Mouse (Mus musculus) layer of hippocampus, postnatal 14 days (tissue): ENCODE measurements around the gene Olfr464. TPM values are rescaled to one million over a fixed set of nuclear protein-coding genes. Genes with fewer than 3 reads are reported as not detected.
"Not testable (repeated sequence)": the region's sequence is repeated elsewhere in the genome, so short reads cannot be mapped to it uniquely, and the experiment has no call there.

Experiments
- DNase-seq, 2 experiments: peaks; one replicate each; pipeline ENCODE4 v3.0.0; 2021 to 2022; ENCODE audit warnings: low spot score in 2 of 2, mixed read lengths in 1 of 2
- total RNA-seq, 2 experiments: library from RNA; stranded (reverse); gene quantifications; 2 replicates each; pipeline ENCODE4 v1.2.3; 2021

Gene Olfr464
- total RNA-seq, 2 experiments from 2014 or later = not detected

- no peak for DNase-seq
Observed at GRCm38 (mm10) chr11:87870096-87870495, 50.7 kb downstream of the Olfr464 start.

- not testable (repeated sequence) for DNase-seq
Observed at GRCm38 (mm10) chr11:87866891-87867290, 53.9 kb downstream of the Olfr464 start.

Other genes starting within 250 kb of the Olfr464 start
- gene Supt4a, start 183.4 kb downstream of the Olfr464 start, total RNA-seq = 10 to 100 TPM; 60.6 to 63.4 TPM
- 100 to 1,000 TPM; 144 to 163 TPM for gene Tspoap1, start 160.4 kb downstream of the Olfr464 start, total RNA-seq
- under 1 TPM; 0.14 to 0.52 TPM for gene Mpo, start 127.4 kb downstream of the Olfr464 start, total RNA-seq
- under 1 TPM; 0.35 to 0.62 TPM for gene Lpo, start 92.7 kb downstream of the Olfr464 start, total RNA-seq
- 1 to 10 TPM; 6.8 to 6.9 TPM for gene Mks1, start 67.8 kb downstream of the Olfr464 start, total RNA-seq
- gene Epx, start 45.4 kb downstream of the Olfr464 start, total RNA-seq = under 1 TPM; 0.41 to 0.51 TPM
- not detected for gene Olfr462, start 28.7 kb downstream of the Olfr464 start, total RNA-seq
- gene Olfr463, start 23.6 kb downstream of the Olfr464 start, total RNA-seq = not detected
- 100 to 1,000 TPM; 406 to 432 TPM for gene Dynll2, start 66.6 kb upstream of the Olfr464 start, total RNA-seq
- 100 to 1,000 TPM; 202 to 214 TPM for gene Srsf1, start 126.4 kb upstream of the Olfr464 start, total RNA-seq
- gene Vezf1, start 147.3 kb upstream of the Olfr464 start, total RNA-seq = 10 to 100 TPM; 24.8 to 27.7 TPM
- gene Cuedc1, start 177.1 kb upstream of the Olfr464 start, total RNA-seq = 10 to 100 TPM; 32.0 to 32.1 TPM